Mouse (Mus musculus) embryonic facial prominence, embryonic 12.5 days (tissue): ENCODE measurements around the gene Odf3l1. TPM values are rescaled to one million over a fixed set of nuclear protein-coding genes. Genes with fewer than 3 reads are reported as not detected.

Experiments used
- ATAC-seq: fragments of 200-750 bp; cut with Nextera tagmentation; 2 replicates; pipeline ENCODE4 v1.8.0; 2017; ENCODE audit not compliant: insufficient number of reproducible peaks, insufficient read depth, low FRiP score, low TSS enrichment
- H3K27ac ChIP-seq: fragments of 300-500 bp; sonication (generic); 2 replicates; pipeline ENCODE4 v1.5.1; 2016; ENCODE audit warnings: mild to moderate bottlenecking
- H3K27me3 ChIP-seq: fragments of 300-500 bp; sonication (generic); 2 replicates; pipeline ENCODE4 v1.6.1; 2016; ENCODE audit warnings: mild to moderate bottlenecking, moderate library complexity
- H3K36me3 ChIP-seq: fragments of 300-500 bp; sonication (generic); 2 replicates; pipeline ENCODE4 v1.6.1; 2016; ENCODE audit warnings: mild to moderate bottlenecking
- H3K4me1 ChIP-seq: fragments of 300-500 bp; sonication (generic); 2 replicates; pipeline ENCODE4 v1.6.1; 2016
- H3K4me2 ChIP-seq: fragments of 300-500 bp; sonication (generic); replicated peaks from 2 replicates; pipeline ENCODE4 v1.6.1; 2016; ENCODE audit warnings: mild to moderate bottlenecking, moderate library complexity
- H3K4me3 ChIP-seq: fragments of 300-500 bp; sonication (generic); 2 replicates; pipeline ENCODE4 v1.5.1; 2016; ENCODE audit warnings: mild to moderate bottlenecking
- H3K9ac ChIP-seq: fragments of 300-500 bp; sonication (generic); 2 replicates; pipeline ENCODE4 v1.6.1; 2016; ENCODE audit warnings: mild to moderate bottlenecking, moderate library complexity
- H3K9me3 ChIP-seq: fragments of 300-500 bp; sonication (generic); 2 replicates; pipeline ENCODE4 v1.6.1; 2016; ENCODE audit warnings: mild to moderate bottlenecking, moderate library complexity
- WGBS: fragments of 180-500 bp; shearing (Covaris S2); methylation state at CpG from one replicate; pipeline ENCODE4 v1.1.7; 2016; 5-methylcytosine and 5-hydroxymethylcytosine counted together
- polyA plus RNA-seq: library from polyadenylated mRNA; unstranded; fragments of >200 nt; fragmentation: Nextera tagmentation; extraction: Ambion mirVana; gene quantifications from 2 replicates; pipeline ENCODE4 v1.2.1, GENCODE M21; 2016

Gene Odf3l1
- polyA plus RNA-seq, 1 experiment from 2014 or later, result 0.40 TPM

GRCm38 (mm10) chr9:56862863-56863262 is 1.6 kb downstream of the Odf3l1 start:
- H3K9me3 ChIP-seq, result no peaks in the 10 kb centered on the region
- ATAC-seq, result no peak
- no peak overlapping the region for H3K4me3 ChIP-seq
- no peak overlapping the region for H3K27ac ChIP-seq
- 42% methylated on average over 2 of the region's 2 CpGs for WGBS
- no peaks in the 10 kb centered on the region for H3K36me3 ChIP-seq
- H3K27me3 ChIP-seq, result peaks cover 5% of the 10 kb centered on the region; the same call in 1 of the 2 replicates
- no peak overlapping the region for H3K4me2 ChIP-seq
- H3K9ac ChIP-seq, result no peak overlapping the region
- H3K4me1 ChIP-seq, result peaks cover 42% of the 10 kb centered on the region

DNA sequence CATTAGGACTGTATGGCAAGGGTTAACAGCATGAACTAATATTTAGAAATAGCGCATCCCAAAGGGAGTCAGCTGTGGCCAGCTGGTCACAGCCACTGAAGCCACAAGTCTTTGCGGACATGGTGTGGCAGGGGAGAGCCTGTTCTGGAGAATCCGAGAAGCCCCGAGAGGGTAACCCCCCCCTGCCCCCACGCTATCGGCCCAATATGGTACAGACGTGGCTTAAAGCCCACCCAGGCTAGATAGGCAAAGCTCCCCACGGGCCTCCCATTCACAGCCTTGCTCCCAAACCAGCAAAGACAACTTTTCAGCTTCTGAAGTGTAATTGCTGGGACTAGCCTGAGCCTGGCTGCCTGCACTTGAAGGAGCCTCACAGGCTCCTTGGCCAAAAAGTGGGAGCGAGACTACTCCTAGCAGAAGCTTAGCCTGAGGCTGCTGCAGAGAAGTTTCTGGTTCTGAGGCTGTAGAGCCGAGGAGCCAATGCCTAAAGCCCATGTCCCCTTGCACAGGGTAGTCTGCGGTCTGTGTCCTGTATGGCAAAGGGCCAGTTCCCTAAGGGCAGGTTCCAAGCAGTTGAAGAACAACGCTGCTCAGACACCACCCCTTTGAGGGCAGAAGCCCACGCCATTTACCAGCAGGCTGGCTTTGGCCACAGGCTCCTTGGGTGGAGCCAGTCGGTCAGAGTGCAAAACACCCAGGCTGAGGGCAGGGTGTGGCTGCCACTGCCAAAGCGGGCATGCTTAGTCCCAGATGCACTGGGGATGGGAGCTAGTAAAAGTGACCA is 3.8 kb downstream of the Odf3l1 start:
- no peak for ATAC-seq
- Histone ChIP-seq H3K9me3 (no peaks in the 10 kb centered on the region), H3K4me2 (no peak overlapping the region), H3K27me3 (peaks cover 3% of the 10 kb centered on the region; the same call in 1 of the 2 replicates), H3K4me1 (peaks cover 28% of the 10 kb centered on the region), H3K4me3 (no peak overlapping the region), H3K36me3 (no peaks in the 10 kb centered on the region), H3K27ac (no peak overlapping the region), H3K9ac (no peak overlapping the region)
- 52% methylated on average over 15 of the region's 15 CpGs for WGBS

DNA sequence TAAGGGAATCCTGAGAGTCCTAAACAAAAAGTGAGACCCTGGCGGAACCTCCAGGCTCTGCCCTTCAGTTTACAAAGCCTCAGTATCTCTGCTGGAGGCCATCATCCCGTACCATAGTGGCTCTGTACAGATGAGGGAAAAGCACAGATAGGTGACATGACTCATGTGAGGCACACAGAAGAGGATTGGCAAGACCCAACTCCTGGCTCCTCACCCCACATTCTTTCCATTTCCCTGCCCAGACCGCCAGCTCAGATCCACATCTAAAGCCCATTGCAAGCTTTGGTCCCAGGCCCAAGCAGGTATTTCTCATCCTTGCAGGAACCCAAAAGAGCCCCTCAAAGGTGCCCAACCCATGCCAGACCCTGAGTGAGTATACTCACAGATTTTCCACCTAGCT is 4.4 kb downstream of the Odf3l1 start:
- no peak for ATAC-seq
- Histone ChIP-seq H3K9ac (no peak overlapping the region), H3K36me3 (no peaks in the 10 kb centered on the region), H3K4me2 (no peak overlapping the region), H3K4me1 (peaks cover 22% of the 10 kb centered on the region), H3K4me3 (no peak overlapping the region), H3K9me3 (no peaks in the 10 kb centered on the region), H3K27me3 (no peaks in the 10 kb centered on the region), H3K27ac (no peak overlapping the region)
- WGBS, result 69% methylated on average over 3 of the region's 3 CpGs

GRCm38 (mm10) chr9:56857463-56857862 is 7.0 kb downstream of the Odf3l1 start:
- Histone ChIP-seq H3K9me3 (no peaks in the 10 kb centered on the region), H3K27me3 (no peaks in the 10 kb centered on the region)
- WGBS, result 44% methylated on average over 3 of the region's 3 CpGs

DNA sequence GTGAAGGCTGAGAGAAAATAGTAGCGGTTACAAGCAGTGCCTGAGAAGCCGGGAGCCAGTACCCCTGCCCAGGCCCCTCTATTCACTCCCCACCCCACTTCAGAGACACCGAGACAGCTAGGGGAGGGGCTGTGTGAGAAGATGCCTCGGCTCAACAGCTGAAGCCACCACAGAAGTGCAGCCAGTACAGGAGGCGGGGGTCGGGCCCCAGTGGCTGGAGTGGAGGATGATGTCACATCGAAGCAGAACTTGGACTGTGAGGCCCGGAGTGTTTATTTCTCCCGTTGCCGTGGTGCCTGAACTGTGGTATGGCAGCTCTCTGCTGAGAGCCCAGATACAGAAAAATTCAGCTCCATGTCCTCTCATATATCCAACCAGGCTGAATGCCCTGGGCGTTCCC is 12.7 kb downstream of the Odf3l1 start:
- Histone ChIP-seq H3K9me3 (no peaks in the 10 kb centered on the region), H3K27ac (peak overlapping the region; percentile 17; the same call in 1 of the 2 replicates), H3K4me2 (no peak overlapping the region), H3K4me1 (peaks cover 6% of the 10 kb centered on the region), H3K4me3 (no peak overlapping the region), H3K36me3 (no peaks in the 10 kb centered on the region), H3K27me3 (no peaks in the 10 kb centered on the region), H3K9ac (no peak overlapping the region)
- ATAC-seq, result peak; percentile 43; the same call in 1 of the 2 replicates
- 38% methylated on average over 11 of the region's 11 CpGs for WGBS

More at GRCm38 (mm10) chr9:56857463-56857862, 7.0 kb downstream of the Odf3l1 start:
- no peak overlapping the region for H3K4me2 ChIP-seq
- ATAC-seq, result no peak
- H3K27ac ChIP-seq, result no peak overlapping the region
- peaks cover 9% of the 10 kb centered on the region for H3K4me1 ChIP-seq
- no peaks in the 10 kb centered on the region for H3K36me3 ChIP-seq
- no peak overlapping the region for H3K4me3 ChIP-seq
- H3K9ac ChIP-seq, result no peak overlapping the region

DNA sequence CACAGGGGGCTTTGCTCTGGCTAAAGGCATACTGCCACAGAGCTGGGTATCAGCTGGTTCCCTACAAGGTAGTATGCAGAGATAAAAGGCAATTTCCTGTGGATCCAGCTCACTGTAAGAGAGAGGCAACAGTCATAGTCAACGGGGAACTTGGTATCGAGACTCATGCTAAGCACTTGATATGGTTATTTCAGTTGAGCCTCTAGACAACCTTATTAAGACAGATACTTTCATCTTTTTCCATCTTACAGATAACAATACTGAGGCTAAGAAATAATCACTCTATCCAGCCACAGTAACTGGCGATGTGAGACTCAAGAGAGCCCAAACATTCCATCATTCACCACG is 13.6 kb downstream of the Odf3l1 start:
- no peak overlapping the region for H3K4me2 ChIP-seq
- no peak for ATAC-seq
- 87% methylated on average over 4 of the region's 4 CpGs for WGBS

DNA sequence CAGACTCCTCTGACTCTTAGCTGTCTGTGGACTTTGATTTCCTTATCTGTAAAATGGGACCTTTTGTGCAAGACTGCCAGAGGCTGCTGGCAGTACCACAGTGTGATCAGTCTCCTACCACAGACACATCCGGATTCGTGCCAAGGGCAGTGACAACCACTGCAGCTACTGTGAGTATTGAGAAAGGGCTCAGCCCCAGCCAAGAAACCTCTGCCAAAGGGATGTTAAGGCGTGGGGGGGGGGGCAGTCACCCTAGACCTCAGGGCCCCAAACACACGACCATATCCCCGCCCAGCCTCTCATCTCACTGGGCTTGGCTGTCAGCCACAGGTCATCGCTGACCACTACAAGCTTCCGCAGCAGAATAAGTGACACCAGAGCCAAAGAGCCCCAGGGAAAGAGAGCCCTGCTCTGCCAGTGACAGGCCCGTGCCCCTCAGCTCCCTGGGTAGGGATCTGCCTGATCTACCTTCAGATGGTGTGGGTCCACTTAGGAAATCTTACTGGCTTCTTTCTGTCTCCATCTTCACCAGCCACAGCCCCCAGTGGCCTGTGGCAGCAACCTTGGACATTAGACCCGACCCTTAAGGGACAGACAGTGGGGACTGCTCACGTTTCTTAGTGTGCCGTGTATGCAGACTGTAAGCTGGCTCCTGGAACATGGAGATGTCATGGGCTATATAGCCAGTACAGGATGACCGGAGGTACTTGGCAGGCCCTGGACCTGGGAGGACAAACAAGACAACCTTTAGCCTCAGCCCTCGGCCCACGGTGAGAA is 14.2 kb downstream of the Odf3l1 start:
- Histone ChIP-seq H3K27me3 (no peaks in the 10 kb centered on the region), H3K27ac (no peak overlapping the region), H3K4me2 (no peak overlapping the region), H3K9ac (no peak overlapping the region), H3K4me1 (peaks cover 6% of the 10 kb centered on the region), H3K4me3 (no peak overlapping the region), H3K9me3 (no peaks in the 10 kb centered on the region), H3K36me3 (no peaks in the 10 kb centered on the region)
- WGBS, result 72% methylated on average over 14 of the region's 14 CpGs
- no peak for ATAC-seq

More for the DNA sequence above, 13.6 kb downstream of the Odf3l1 start:
- Histone ChIP-seq H3K9me3 (no peaks in the 10 kb centered on the region), H3K9ac (no peak overlapping the region), H3K27me3 (no peaks in the 10 kb centered on the region), H3K27ac (no peak overlapping the region), H3K4me3 (no peak overlapping the region), H3K36me3 (no peaks in the 10 kb centered on the region), H3K4me1 (peaks cover 6% of the 10 kb centered on the region)

- Histone ChIP-seq H3K9ac (no peak overlapping the region), H3K27ac (no peak overlapping the region), H3K36me3 (no peaks in the 10 kb centered on the region), H3K9me3 (no peaks in the 10 kb centered on the region), H3K4me3 (no peak overlapping the region), H3K27me3 (peaks cover 3% of the 10 kb centered on the region; the same call in 1 of the 2 replicates), H3K4me2 (no peak overlapping the region), H3K4me1 (peaks cover 6% of the 10 kb centered on the region)
- WGBS, result 18% methylated on average over 3 of the region's 3 CpGs
- no peak for ATAC-seq
These were observed 17.0 kb downstream of the Odf3l1 start for GRCm38 (mm10) chr9:56847523-56847922.

DNA sequence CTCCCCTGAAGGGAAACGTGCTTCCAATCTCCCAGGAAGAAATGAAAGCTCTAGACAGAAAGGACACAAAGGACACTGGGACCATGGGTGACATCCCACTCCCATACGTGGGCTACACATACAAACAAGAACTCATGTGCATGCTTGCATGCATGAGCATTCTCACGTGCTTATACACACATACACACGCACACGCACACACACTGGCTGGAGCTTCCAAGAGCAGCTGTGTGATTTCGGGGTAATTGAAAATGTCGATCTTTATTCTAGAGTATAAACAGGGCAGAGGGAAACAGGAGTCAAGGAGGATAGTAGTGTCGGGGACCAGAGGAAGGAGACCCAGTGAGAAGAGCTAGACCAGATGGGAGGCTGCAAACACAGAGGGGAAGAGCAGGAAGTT is 19.8 kb downstream of the Odf3l1 start:
- no peak for ATAC-seq
- no peak overlapping the region for H3K27ac ChIP-seq
- WGBS, result 72% methylated on average over 8 of the region's 8 CpGs
- H3K9me3 ChIP-seq, result no peaks in the 10 kb centered on the region
- H3K36me3 ChIP-seq, result no peaks in the 10 kb centered on the region
- H3K9ac ChIP-seq, result no peak overlapping the region
- H3K4me3 ChIP-seq, result no peak overlapping the region
- H3K4me2 ChIP-seq, result no peak overlapping the region
- peaks cover 3% of the 10 kb centered on the region; the same call in 1 of the 2 replicates for H3K27me3 ChIP-seq
- no peaks in the 10 kb centered on the region for H3K4me1 ChIP-seq

- no peak overlapping the region for H3K4me3 ChIP-seq
- H3K27me3 ChIP-seq, result peaks cover 3% of the 10 kb centered on the region; the same call in 1 of the 2 replicates
- no peaks in the 10 kb centered on the region for H3K9me3 ChIP-seq
- ATAC-seq, result no peak
- no peaks in the 10 kb centered on the region for H3K36me3 ChIP-seq
- WGBS, result 39% methylated on average over 7 of the region's 7 CpGs
- H3K9ac ChIP-seq, result no peak overlapping the region
- H3K27ac ChIP-seq, result no peak overlapping the region
- H3K4me1 ChIP-seq, result no peaks in the 10 kb centered on the region
- H3K4me2 ChIP-seq, result no peak overlapping the region
These were observed 20.7 kb downstream of the Odf3l1 start for GRCm38 (mm10) chr9:56843679-56844188.

- H3K4me1 ChIP-seq, result no peaks in the 10 kb centered on the region
- no peak overlapping the region for H3K27ac ChIP-seq
- ATAC-seq, result no peak
- H3K4me2 ChIP-seq, result no peak overlapping the region
- H3K9me3 ChIP-seq, result no peaks in the 10 kb centered on the region
- peaks cover 3% of the 10 kb centered on the region; the same call in 1 of the 2 replicates for H3K27me3 ChIP-seq
- H3K9ac ChIP-seq, result no peak overlapping the region
- no peaks in the 10 kb centered on the region for H3K36me3 ChIP-seq
- H3K4me3 ChIP-seq, result no peak overlapping the region
- WGBS, result 57% methylated on average over 3 of the region's 3 CpGs
These were observed 22.2 kb downstream of the Odf3l1 start for GRCm38 (mm10) chr9:56842303-56842719.

- Histone ChIP-seq H3K4me1 (no peaks in the 10 kb centered on the region), H3K36me3 (no peaks in the 10 kb centered on the region), H3K9me3 (no peaks in the 10 kb centered on the region), H3K27ac (no peak overlapping the region), H3K4me3 (no peak overlapping the region), H3K4me2 (no peak overlapping the region), H3K9ac (no peak overlapping the region), H3K27me3 (peaks cover 3% of the 10 kb centered on the region; the same call in 1 of the 2 replicates)
- ATAC-seq, result no peak
These were observed 22.6 kb downstream of the Odf3l1 start for GRCm38 (mm10) chr9:56841864-56842263.
